Comparison of ENCODE assay signal across 9 mouse cellular contexts in the genomic region with DNA sequence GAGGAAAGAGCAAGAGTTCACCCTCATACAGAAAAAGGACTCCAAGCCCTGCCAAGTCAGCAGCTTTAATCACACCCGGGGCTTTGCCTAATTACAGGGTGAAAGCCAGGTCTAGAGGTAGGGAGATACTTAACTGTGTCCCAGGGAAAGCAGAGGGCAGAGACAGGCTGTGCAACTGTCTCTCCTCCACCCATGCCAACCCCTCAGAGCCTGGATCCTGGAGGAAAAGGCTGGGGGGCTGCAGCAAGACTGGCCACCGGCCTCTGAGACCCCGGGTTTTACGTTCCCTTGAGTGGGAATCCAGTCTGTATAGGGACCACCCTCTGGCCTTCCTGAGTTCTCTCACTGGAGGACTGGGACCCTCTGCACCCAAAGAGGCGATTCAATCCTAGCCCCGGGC. TPM values are rescaled to one million over a fixed set of nuclear protein-coding genes. Genes with fewer than 3 reads are reported as not detected.
DNase-seq lines count a peak whose midpoint lies in the region; ATAC-seq lines count a peak whose summit lies in the region.
"Had no signal": no experiment of that assay in that cellular context is flagged by ENCODE, and none has a peak within 500 bp of the region (broad histone marks: within the 10 kb centered on the region; RNA-seq: fewer than 3 reads in every experiment).

No protein-coding gene starts in this region.

- WGBS in kidney, embryonic 15.5 days, result 11% methylated on average over 6 of the region's 6 CpGs
- WGBS in embryonic facial prominence, embryonic 12.5 days, result 3% methylated on average over 6 of the region's 6 CpGs
- WGBS in intestine, embryonic 15.5 days, result 25% methylated on average over 6 of the region's 6 CpGs
- WGBS in neural tube, embryonic 14.5 days, result 1% methylated on average over 6 of the region's 6 CpGs

- peaks cover 33% of the 10 kb centered on the region for H3K27me3 ChIP-seq in kidney, embryonic 15.5 days
- no peaks in the 10 kb centered on the region for H3K27me3 ChIP-seq in embryonic facial prominence, embryonic 12.5 days
- peaks cover 24% of the 10 kb centered on the region for H3K27me3 ChIP-seq in intestine, embryonic 15.5 days (replicated peaks)
- no peaks in the 10 kb centered on the region; the same call in 1 of the 2 replicates for H3K27me3 ChIP-seq in neural tube, embryonic 14.5 days (ENCODE audit: control insufficient read depth, insufficient read depth, low read length)

- no peak for ATAC-seq in kidney, embryonic 15.5 days (replicated peaks; ENCODE audit: low FRiP score)
- no peak for ATAC-seq in embryonic facial prominence, embryonic 12.5 days (ENCODE audit: insufficient number of reproducible peaks, insufficient read depth, low FRiP score, low TSS enrichment)
- peak; percentile 8; the same call in 1 of the 2 replicates for ATAC-seq in intestine, embryonic 15.5 days
- no peak for ATAC-seq in neural tube, embryonic 14.5 days (ENCODE audit: low read depth)

- peak overlapping the region; percentile 81 for H3K4me2 ChIP-seq in kidney, embryonic 15.5 days
- H3K4me2 ChIP-seq in embryonic facial prominence, embryonic 12.5 days (replicated peaks), result peak overlapping the region; percentile 77
- peak overlapping the region; percentile 93 for H3K4me2 ChIP-seq in intestine, embryonic 15.5 days (replicated peaks)
- H3K4me2 ChIP-seq in neural tube, embryonic 14.5 days (ENCODE audit: low read depth, low read length), result peak overlapping the region; percentile 92

- no peak for DNase-seq in kidney, adult 8-10 months
- no peak for DNase-seq in spleen, adult 18-20 months
- no peak for DNase-seq in left cerebral cortex, postnatal 25 days (ENCODE audit: low spot score in 2 of 2)
- no peak for DNase-seq in adipocyte (ENCODE audit: low spot score)

- peaks cover 54% of the 10 kb centered on the region for H3K4me1 ChIP-seq in kidney, embryonic 15.5 days
- peaks cover 45% of the 10 kb centered on the region for H3K4me1 ChIP-seq in embryonic facial prominence, embryonic 12.5 days
- peaks cover 30% of the 10 kb centered on the region for H3K4me1 ChIP-seq in intestine, embryonic 15.5 days (replicated peaks)
- H3K4me1 ChIP-seq in neural tube, embryonic 14.5 days (ENCODE audit: control insufficient read depth, insufficient read depth, low read length), result peaks cover 13% of the 10 kb centered on the region

- H3K9me3 ChIP-seq in kidney, embryonic 15.5 days (replicated peaks), result no peaks in the 10 kb centered on the region
- no peaks in the 10 kb centered on the region for H3K9me3 ChIP-seq in embryonic facial prominence, embryonic 12.5 days
- H3K9me3 ChIP-seq in intestine, embryonic 15.5 days, result no peaks in the 10 kb centered on the region
- H3K9me3 ChIP-seq in neural tube, embryonic 14.5 days (ENCODE audit: control insufficient read depth, low read length), result no peaks in the 10 kb centered on the region

- no peak overlapping the region for H3K9ac ChIP-seq in kidney, embryonic 15.5 days
- peak overlapping the region; percentile 73 for H3K9ac ChIP-seq in embryonic facial prominence, embryonic 12.5 days
- H3K9ac ChIP-seq in intestine, embryonic 15.5 days, result 0 out of 2 replicates have a peak overlapping the region, but pooled peaks have one; percentile 8
- no peak overlapping the region for H3K9ac ChIP-seq in neural tube, embryonic 14.5 days (replicated peaks; ENCODE audit: low read depth, low read length)
- H3K9ac ChIP-seq: liver, embryonic 14.5 days had no signal

- H3K36me3 ChIP-seq in kidney, embryonic 15.5 days, result no peaks in the 10 kb centered on the region
- no peaks in the 10 kb centered on the region for H3K36me3 ChIP-seq in embryonic facial prominence, embryonic 12.5 days
- no peaks in the 10 kb centered on the region for H3K36me3 ChIP-seq in intestine, embryonic 15.5 days
- no peaks in the 10 kb centered on the region for H3K36me3 ChIP-seq in neural tube, embryonic 14.5 days (ENCODE audit: control insufficient read depth, insufficient read depth, low read length)

- intact Hi-C loops in left cerebral cortex, postnatal 25 days (cut with DNase I), result no loop called here

- 0 out of 2 replicates have a peak overlapping the region, but pooled peaks have one; percentile 13 for H3K27ac ChIP-seq in kidney, embryonic 15.5 days
- H3K27ac ChIP-seq in embryonic facial prominence, embryonic 12.5 days, result peak overlapping the region; percentile 96
- H3K27ac ChIP-seq in intestine, embryonic 15.5 days, result 0 out of 2 replicates have a peak overlapping the region, but pooled peaks have one; percentile 54
- H3K27ac ChIP-seq in neural tube, embryonic 14.5 days (ENCODE audit: low read depth, low read length), result no peak overlapping the region
- H3K27ac ChIP-seq: liver, embryonic 14.5 days had no signal

- peak overlapping the region; percentile 55 for H3K4me3 ChIP-seq in kidney, embryonic 15.5 days (replicated peaks)
- H3K4me3 ChIP-seq in embryonic facial prominence, embryonic 12.5 days, result peak overlapping the region; percentile 49
- peak overlapping the region; percentile 6; the same call in 1 of the 2 replicates for H3K4me3 ChIP-seq in intestine, embryonic 15.5 days (replicated peaks)
- H3K4me3 ChIP-seq in neural tube, embryonic 14.5 days (ENCODE audit: low read depth, low read length), result peak overlapping the region; percentile 13; the same call in 1 of the 2 replicates

RNA-seq across cellular contexts. Expression of a gene that starts 4.9 kb away (rescaled TPM):
- polyA plus RNA-seq in kidney, embryonic 15.5 days (2015; fragmentation: Nextera tagmentation; extraction: Ambion mirVana), result 4.8 and 6.5 TPM in 2 replicates
- polyA plus RNA-seq in embryonic facial prominence, embryonic 12.5 days (2016; fragmentation: Nextera tagmentation; extraction: Ambion mirVana), result 14.8 and 15.4 TPM in 2 replicates
- 7.2 and 7.4 TPM in 2 replicates for polyA plus RNA-seq in intestine, embryonic 15.5 days (2015; fragmentation: Nextera tagmentation; extraction: Ambion mirVana)
- 1.5 and 1.8 TPM in 2 replicates for polyA plus RNA-seq in neural tube, embryonic 14.5 days (2014; fragmentation: Nextera tagmentation; extraction: Ambion mirVana)
- 1 to 10 TPM; 2.7 to 3.4 TPM for total RNA-seq in left cerebral cortex, postnatal 25 days (2021)

Comparison
In these comparisons a context has a peak if more than half of its experiments do, and no peak if none do; other contexts are left out.
1. H3K9ac ChIP-seq: peak in embryonic facial prominence, embryonic 12.5 days (single experiment) and intestine, embryonic 15.5 days (single experiment); none in kidney, embryonic 15.5 days (single experiment) and neural tube, embryonic 14.5 days (single experiment).
2. Peak in every context shown above with its lines, with median percentiles within 50 percentile points of each other: H3K4me2 ChIP-seq and H3K4me3 ChIP-seq.